Comparison of ENCODE assay signal across 13 mouse cellular contexts in the genomic region with DNA sequence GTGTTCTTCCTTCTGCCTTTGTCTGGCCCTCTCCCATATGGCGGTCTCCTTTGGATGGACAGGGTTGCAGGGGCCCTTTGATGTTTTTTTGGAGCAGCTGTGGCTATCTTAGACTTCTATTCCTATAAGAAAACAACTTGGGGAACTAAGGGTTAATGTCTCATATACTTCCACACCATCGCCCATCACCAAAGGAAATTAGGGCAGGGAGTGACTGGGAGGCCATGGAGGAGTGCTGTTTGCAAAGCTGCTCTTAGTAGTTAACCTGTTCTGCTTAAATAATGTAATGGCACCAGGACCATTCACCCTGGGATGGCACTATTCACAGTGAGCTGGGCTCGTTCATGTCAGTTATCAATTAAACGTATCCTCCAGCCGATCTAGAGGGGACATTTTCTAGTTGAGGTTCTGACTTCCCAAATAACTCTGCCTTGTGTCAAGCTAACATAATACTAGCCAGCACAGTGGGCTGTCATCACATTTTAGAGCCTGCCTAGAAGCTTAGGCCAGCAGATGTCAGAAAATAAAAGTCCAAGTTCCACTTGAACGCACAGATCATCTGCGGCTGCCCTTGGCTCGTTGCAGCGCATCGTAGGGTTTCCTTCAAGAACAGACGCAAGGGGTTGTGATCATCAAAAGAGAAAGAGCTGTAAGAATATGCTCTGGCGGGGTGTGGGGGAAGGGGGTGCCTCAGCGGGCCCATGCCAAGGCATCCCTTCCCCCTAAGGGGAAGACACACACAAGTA. TPM values are rescaled to one million over a fixed set of nuclear protein-coding genes. Genes with fewer than 3 reads are reported as not detected.
DNase-seq lines count a peak whose midpoint lies in the region; ATAC-seq lines count a peak whose summit lies in the region.
"Had no signal": no experiment of that assay in that cellular context is flagged by ENCODE, and none has a peak within 500 bp of the region (broad histone marks: within the 10 kb centered on the region; RNA-seq: fewer than 3 reads in every experiment).

No protein-coding gene starts in this region.

- H3K4me3 ChIP-seq in kidney, embryonic 15.5 days (replicated peaks) = no peak overlapping the region
- no peak overlapping the region for H3K4me3 ChIP-seq in midbrain, embryonic 11.5 days (ENCODE audit: low read depth, low read length)
- H3K4me3 ChIP-seq in midbrain, embryonic 13.5 days (replicated peaks) = no peak overlapping the region
- H3K4me3 ChIP-seq: erythroblast, embryonic 14.5 days; heart, embryonic 13.5 days; limb, embryonic 12.5 days had no signal

- peaks cover 29% of the 10 kb centered on the region for H3K4me1 ChIP-seq in kidney, embryonic 15.5 days
- peaks cover 7% of the 10 kb centered on the region; the same call in 1 of the 2 replicates for H3K4me1 ChIP-seq in midbrain, embryonic 11.5 days (ENCODE audit: control insufficient read depth, insufficient read depth, low read length)
- peaks cover 21% of the 10 kb centered on the region for H3K4me1 ChIP-seq in midbrain, embryonic 13.5 days (replicated peaks)

- no peaks in the 10 kb centered on the region for H3K36me3 ChIP-seq in kidney, embryonic 15.5 days
- no peaks in the 10 kb centered on the region for H3K36me3 ChIP-seq in midbrain, embryonic 11.5 days (ENCODE audit: control insufficient read depth, insufficient read depth, low read length)
- H3K36me3 ChIP-seq in midbrain, embryonic 13.5 days = no peaks in the 10 kb centered on the region
- H3K36me3 ChIP-seq: G1E; heart, embryonic 13.5 days; limb, embryonic 12.5 days had no signal

- H3K27ac ChIP-seq in kidney, embryonic 15.5 days = peak overlapping the region; percentile 68
- no peak overlapping the region for H3K27ac ChIP-seq in midbrain, embryonic 11.5 days (ENCODE audit: low read depth, low read length)
- H3K27ac ChIP-seq in midbrain, embryonic 13.5 days = no peak overlapping the region
- H3K27ac ChIP-seq: limb, embryonic 12.5 days had no signal

- no peaks in the 10 kb centered on the region for H3K27me3 ChIP-seq in kidney, embryonic 15.5 days
- H3K27me3 ChIP-seq in midbrain, embryonic 11.5 days (ENCODE audit: control insufficient read depth, insufficient read depth, low read length) = no peaks in the 10 kb centered on the region
- no peaks in the 10 kb centered on the region for H3K27me3 ChIP-seq in midbrain, embryonic 13.5 days
- H3K27me3 ChIP-seq: heart, embryonic 13.5 days; limb, embryonic 12.5 days had no signal

- H3K9me3 ChIP-seq in kidney, embryonic 15.5 days (replicated peaks) = no peaks in the 10 kb centered on the region
- no peaks in the 10 kb centered on the region for H3K9me3 ChIP-seq in midbrain, embryonic 11.5 days (ENCODE audit: control insufficient read depth, low read length)
- H3K9me3 ChIP-seq in midbrain, embryonic 13.5 days = no peaks in the 10 kb centered on the region
- H3K9me3 ChIP-seq: G1E; heart, embryonic 13.5 days; limb, embryonic 12.5 days had no signal

- H3K9ac ChIP-seq in kidney, embryonic 15.5 days = no peak overlapping the region
- H3K9ac ChIP-seq in midbrain, embryonic 11.5 days (ENCODE audit: low read length) = no peak overlapping the region
- H3K9ac ChIP-seq in midbrain, embryonic 13.5 days (replicated peaks) = no peak overlapping the region
- H3K9ac ChIP-seq: heart, embryonic 13.5 days; limb, embryonic 12.5 days had no signal

- no peak for ATAC-seq in kidney, embryonic 15.5 days (replicated peaks; ENCODE audit: low FRiP score)
- no peak for ATAC-seq in midbrain, embryonic 11.5 days (ENCODE audit: low FRiP score)
- ATAC-seq in midbrain, embryonic 13.5 days = no peak

- WGBS in kidney, embryonic 15.5 days = 36% methylated on average over 13 of the region's 13 CpGs
- 57% methylated on average over 13 of the region's 13 CpGs for WGBS in midbrain, embryonic 11.5 days
- 35% methylated on average over 13 of the region's 13 CpGs for WGBS in midbrain, embryonic 13.5 days

- peak overlapping the region; percentile 10; the same call in 1 of the 2 replicates for H3K4me2 ChIP-seq in kidney, embryonic 15.5 days
- H3K4me2 ChIP-seq in midbrain, embryonic 11.5 days = no peak overlapping the region
- no peak overlapping the region for H3K4me2 ChIP-seq in midbrain, embryonic 13.5 days (replicated peaks)
- H3K4me2 ChIP-seq: heart, embryonic 13.5 days; limb, embryonic 12.5 days had no signal

- peak; percentile 8 for DNase-seq in embryo, embryonic 10.5 days (ENCODE audit: low spot score)
- no peak for DNase-seq in embryo, embryonic 11 days
- no peak for DNase-seq in kidney, adult 18-20 months
- DNase-seq in midbrain, embryonic 11.5 days (ENCODE audit: low spot score, missing footprints) = peak; percentile 76
- DNase-seq in layer of hippocampus, adult 11-12 months (ENCODE audit: low spot score) = no peak
- no peak for DNase-seq in T-cell, adult 2 months (ENCODE audit: low spot score)
- DNase-seq: thymus, adult 2 months had no signal

RNA-seq across cellular contexts. Expression of a gene that starts 23.4 kb away (rescaled TPM):
- polyA plus RNA-seq in kidney, embryonic 15.5 days (2015; fragmentation: Nextera tagmentation; extraction: Ambion mirVana) = 0.74 and 1.0 TPM in 2 replicates
- 0.10 and 0.19 TPM in 2 replicates for polyA plus RNA-seq in midbrain, embryonic 11.5 days (2014; fragmentation: Nextera tagmentation; extraction: Ambion mirVana)
- polyA plus RNA-seq in midbrain, embryonic 13.5 days (2015; fragmentation: Nextera tagmentation; extraction: Ambion mirVana) = 0.07 and 0.13 TPM in 2 replicates
- polyA plus RNA-seq: erythroblast, embryonic 14.5 days; G1E; heart, embryonic 13.5 days had no signal

Comparison
In these comparisons a context has a peak if more than half of its experiments do, and no peak if none do; other contexts are left out.
1. DNase-seq: peak in embryo, embryonic 10.5 days (single experiment) and midbrain, embryonic 11.5 days (single experiment); none in embryo, embryonic 11 days (single experiment), kidney, adult 18-20 months (single experiment), layer of hippocampus, adult 11-12 months (single experiment) and T-cell, adult 2 months (single experiment).